Mouse (Mus musculus): ENCODE data around the gene Srcin1.

GRCm38 (mm10) chr11:97537580-97538089 lies 38.4 kb downstream of the Srcin1 start:
- no peak for TF ChIP-seq GATA1 (IDR thresholded peaks at IDR 0.05; ENCODE audit: borderline replicate concordance, low read length)
- no peak for TF ChIP-seq FLI1 (IDR thresholded peaks at IDR 0.05; ENCODE audit: low read length)
